Mouse (Mus musculus): ENCODE results near the gene Tpo. TPM values are rescaled to one million over a fixed set of nuclear protein-coding genes. Genes with fewer than 3 reads are reported as not detected.
A peak's percentile ranks its signal among the peaks of the same experiment; 100 is the strongest.

Gene Tpo
- polyA plus RNA-seq, 1 experiment from 2014 or later: 0.35 TPM

DNA sequence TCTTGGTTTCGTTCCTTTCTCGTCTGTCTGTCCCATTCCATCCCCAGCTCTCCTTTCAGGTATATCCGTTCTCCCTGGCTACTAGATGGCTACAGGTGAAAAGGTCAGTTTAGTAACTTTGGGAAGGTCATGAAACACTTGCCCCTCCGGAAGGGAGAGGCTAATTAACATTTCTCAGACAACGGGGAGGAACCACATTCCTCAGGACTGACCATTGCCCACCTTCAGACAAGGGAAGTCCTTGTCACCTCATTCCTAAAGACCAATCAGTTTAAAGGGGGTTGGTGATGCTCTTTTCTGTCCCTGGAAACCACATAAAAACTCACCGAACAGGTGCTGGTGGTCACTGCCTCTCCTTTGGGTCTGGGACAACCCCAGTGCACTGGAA is 70.3 kb downstream of the Tpo start:
- 41% methylated on average over 6 of the region's 6 CpGs for WGBS
- Histone ChIP-seq H3K9me3 (no peaks in the 10 kb centered on the region), H3K27me3 (replicated peaks) (no peaks in the 10 kb centered on the region), H3K4me3 (no peak overlapping the region), H3K4me1 (no peaks in the 10 kb centered on the region), H3K9ac (no peak overlapping the region), H3K36me3 (replicated peaks) (no peaks in the 10 kb centered on the region), H3K27ac (no peak overlapping the region), H3K4me2 (no peak overlapping the region)
- no peak for ATAC-seq (replicated peaks)

GRCm38 (mm10) chr12:30061503-30062117 is 70.8 kb downstream of the Tpo start:
- no peak for ATAC-seq (replicated peaks)
- Histone ChIP-seq H3K9me3 (no peaks in the 10 kb centered on the region), H3K4me1 (no peaks in the 10 kb centered on the region), H3K36me3 (replicated peaks) (no peaks in the 10 kb centered on the region), H3K27me3 (replicated peaks) (no peaks in the 10 kb centered on the region), H3K4me3 (no peak overlapping the region), H3K27ac (no peak overlapping the region), H3K9ac (no peak overlapping the region), H3K4me2 (no peak overlapping the region)
- 7% methylated on average over 1 of the region's 1 CpGs for WGBS

GRCm38 (mm10) chr12:30058044-30058443 is 74.4 kb downstream of the Tpo start:
- no peaks in the 10 kb centered on the region for H3K27me3 ChIP-seq (replicated peaks)
- no peaks in the 10 kb centered on the region for H3K36me3 ChIP-seq (replicated peaks)
- no peak overlapping the region for H3K27ac ChIP-seq
- no peak for ATAC-seq (replicated peaks)
- H3K9ac ChIP-seq: no peak overlapping the region
- H3K4me2 ChIP-seq: no peak overlapping the region
- H3K4me3 ChIP-seq: no peak overlapping the region
- no peaks in the 10 kb centered on the region for H3K9me3 ChIP-seq
- 74% methylated on average over 6 of the region's 6 CpGs for WGBS
- no peaks in the 10 kb centered on the region for H3K4me1 ChIP-seq

DNA sequence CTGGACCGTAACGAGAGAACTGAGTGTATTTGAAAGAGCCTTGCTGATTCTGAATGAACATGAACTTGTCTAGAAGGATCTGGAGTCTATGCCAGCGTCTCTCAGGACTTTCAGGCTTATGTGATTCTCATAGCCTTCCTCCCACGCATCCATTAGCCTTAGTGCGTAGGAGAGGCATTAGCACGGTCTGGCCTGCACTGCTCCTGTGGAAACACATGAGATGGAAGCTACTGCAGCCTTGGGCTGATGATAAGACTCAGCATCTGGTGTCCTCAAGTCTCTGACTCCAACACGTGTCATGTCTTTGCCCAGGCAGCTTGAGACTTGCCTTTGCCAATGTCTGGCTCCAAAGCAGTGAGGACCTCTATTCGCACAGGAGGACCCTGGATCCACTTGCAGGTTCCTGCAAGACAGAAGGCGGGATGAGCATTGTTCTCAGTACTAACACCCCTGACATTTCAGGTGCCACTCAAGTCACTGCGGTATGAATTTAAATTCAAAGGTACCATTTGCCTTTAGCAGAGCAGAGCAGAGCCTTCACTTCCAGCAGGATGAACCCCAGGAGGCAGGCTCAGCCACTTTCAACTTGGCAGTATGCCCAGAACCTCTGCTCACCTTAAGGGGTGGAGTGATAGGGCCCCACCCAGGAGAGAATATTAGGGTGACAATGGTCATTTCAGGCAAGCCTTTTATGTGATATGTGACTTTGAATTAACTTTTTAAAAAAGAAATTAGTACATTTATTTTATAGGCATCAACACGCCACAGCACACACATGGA is 77.5 kb downstream of the Tpo start:
- no peak overlapping the region for H3K27ac ChIP-seq
- 88% methylated on average over 11 of the region's 11 CpGs for WGBS
- no peaks in the 10 kb centered on the region for H3K9me3 ChIP-seq
- no peak overlapping the region for H3K4me3 ChIP-seq
- no peak for ATAC-seq (replicated peaks)
- no peaks in the 10 kb centered on the region for H3K4me1 ChIP-seq
- no peak overlapping the region for H3K4me2 ChIP-seq
- no peaks in the 10 kb centered on the region for H3K36me3 ChIP-seq (replicated peaks)
- no peak overlapping the region for H3K9ac ChIP-seq
- H3K27me3 ChIP-seq (replicated peaks): no peaks in the 10 kb centered on the region

- H3K36me3 ChIP-seq (replicated peaks): no peaks in the 10 kb centered on the region
- H3K27me3 ChIP-seq (replicated peaks): 0 out of 2 replicates have a peak, but pooled peaks cover 3% of the 10 kb centered on the region
- H3K4me1 ChIP-seq: no peaks in the 10 kb centered on the region
- peak; percentile 72; the same call in 1 of the 2 replicates for ATAC-seq (replicated peaks)
- H3K9ac ChIP-seq: no peak overlapping the region
- WGBS: 15% methylated on average over 4 of the region's 4 CpGs
- no peaks in the 10 kb centered on the region for H3K9me3 ChIP-seq
- H3K27ac ChIP-seq: no peak overlapping the region
- no peak overlapping the region for H3K4me2 ChIP-seq
- no peak overlapping the region for H3K4me3 ChIP-seq
These were observed 82.2 kb downstream of the Tpo start for GRCm38 (mm10) chr12:30050235-30050634.

GRCm38 (mm10) chr12:30049818-30050217 is 82.6 kb downstream of the Tpo start:
- no peak; the same call in 1 of the 2 replicates for ATAC-seq (replicated peaks)
- Histone ChIP-seq H3K4me1 (no peaks in the 10 kb centered on the region), H3K9me3 (no peaks in the 10 kb centered on the region)

DNA sequence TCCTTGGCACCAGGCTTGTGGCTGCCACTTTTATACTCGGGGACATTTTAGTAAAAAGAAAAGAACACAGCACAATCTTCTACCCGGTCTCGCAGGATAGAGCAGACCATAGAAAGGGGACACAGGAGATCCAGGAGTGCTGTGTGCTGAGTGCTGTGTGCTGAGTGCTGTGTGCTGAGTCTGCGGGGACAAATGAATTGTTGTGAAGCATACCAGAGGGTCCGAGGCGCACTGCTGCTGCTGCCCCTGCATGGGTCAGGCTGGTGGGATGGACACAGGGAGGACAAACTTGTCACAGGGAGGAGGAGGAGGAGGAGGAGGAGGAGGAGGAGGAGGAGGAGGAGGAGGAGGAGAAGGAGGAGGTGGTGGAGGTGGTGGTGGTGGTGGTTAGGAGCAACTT is 83.6 kb downstream of the Tpo start:
- no peak overlapping the region for H3K4me2 ChIP-seq
- 85% methylated on average over 6 of the region's 6 CpGs for WGBS
- ATAC-seq (replicated peaks): no peak

More at GRCm38 (mm10) chr12:30049818-30050217, 82.6 kb downstream of the Tpo start:
- no peak overlapping the region for H3K4me3 ChIP-seq
- no peaks in the 10 kb centered on the region for H3K36me3 ChIP-seq (replicated peaks)
- no peak overlapping the region for H3K9ac ChIP-seq
- H3K4me2 ChIP-seq: no peak overlapping the region
- no peak overlapping the region for H3K27ac ChIP-seq
- H3K27me3 ChIP-seq (replicated peaks): 0 out of 2 replicates have a peak, but pooled peaks cover 3% of the 10 kb centered on the region
- 84% methylated on average over 9 of the region's 9 CpGs for WGBS

DNA sequence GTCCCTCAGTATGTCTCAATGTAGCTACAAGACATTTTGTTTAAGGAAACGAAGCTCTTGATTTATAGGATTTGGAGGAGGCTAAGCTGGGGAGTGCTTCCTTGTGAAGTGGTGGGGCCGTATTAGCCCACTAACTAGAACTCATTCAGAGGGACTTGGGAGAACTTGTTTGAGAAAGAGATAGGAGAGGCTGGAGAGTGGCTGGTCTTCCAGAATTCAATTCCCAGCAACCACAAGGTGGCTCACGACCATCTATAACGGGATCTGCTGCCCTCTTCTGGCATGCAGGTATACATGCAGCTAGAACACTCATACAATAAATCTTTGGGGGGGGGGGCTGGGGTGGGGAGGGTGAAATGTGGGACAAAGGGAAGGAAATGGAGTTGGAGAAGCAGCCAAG is 92.3 kb downstream of the Tpo start:
- Histone ChIP-seq H3K9ac (no peak overlapping the region), H3K4me2 (no peak overlapping the region), H3K9me3 (no peaks in the 10 kb centered on the region), H3K4me3 (no peak overlapping the region), H3K27ac (no peak overlapping the region), H3K36me3 (replicated peaks) (no peaks in the 10 kb centered on the region), H3K4me1 (peaks cover 5% of the 10 kb centered on the region; the same call in 1 of the 2 replicates), H3K27me3 (replicated peaks) (no peaks in the 10 kb centered on the region)
- no peak for ATAC-seq (replicated peaks)
- 30% methylated on average over 4 of the region's 4 CpGs for WGBS

More for the DNA sequence above, 83.6 kb downstream of the Tpo start:
- no peak overlapping the region for H3K4me3 ChIP-seq
- no peak overlapping the region for H3K9ac ChIP-seq
- no peaks in the 10 kb centered on the region for H3K9me3 ChIP-seq
- H3K36me3 ChIP-seq (replicated peaks): no peaks in the 10 kb centered on the region
- no peak overlapping the region for H3K27ac ChIP-seq
- H3K4me1 ChIP-seq: no peaks in the 10 kb centered on the region
- H3K27me3 ChIP-seq (replicated peaks): 0 out of 2 replicates have a peak, but pooled peaks cover 3% of the 10 kb centered on the region

DNA sequence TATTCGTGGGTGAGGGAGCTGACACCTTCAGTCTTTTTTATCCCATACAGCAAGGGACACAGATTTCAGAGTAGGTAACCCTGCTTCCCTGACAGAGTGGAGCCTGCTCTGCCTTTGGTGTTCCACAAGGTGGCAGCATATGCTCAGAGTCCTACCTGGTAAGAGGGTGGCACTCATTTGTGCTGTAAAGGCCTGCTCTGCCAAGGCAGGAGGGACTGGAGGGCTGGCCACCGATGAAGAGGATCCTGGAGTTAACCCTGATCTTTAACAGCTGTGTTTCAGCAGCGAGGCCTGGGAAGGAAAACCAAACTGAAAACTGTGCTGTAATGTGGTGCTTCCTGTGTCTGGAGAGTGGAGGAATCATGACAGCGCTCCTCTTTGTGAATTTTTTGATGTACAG is 92.9 kb downstream of the Tpo start:
- no peak overlapping the region for H3K27ac ChIP-seq
- H3K9ac ChIP-seq: no peak overlapping the region
- ATAC-seq (replicated peaks): peak; percentile 58
- 54% methylated on average over 4 of the region's 4 CpGs for WGBS
- H3K4me3 ChIP-seq: no peak overlapping the region
- H3K4me1 ChIP-seq: peaks cover 5% of the 10 kb centered on the region; the same call in 1 of the 2 replicates
- no peaks in the 10 kb centered on the region for H3K27me3 ChIP-seq (replicated peaks)
- H3K9me3 ChIP-seq: no peaks in the 10 kb centered on the region
- no peak overlapping the region for H3K4me2 ChIP-seq
- H3K36me3 ChIP-seq (replicated peaks): no peaks in the 10 kb centered on the region

GRCm38 (mm10) chr12:30036569-30037055 is 95.8 kb downstream of the Tpo start:
- WGBS: 34% methylated on average over 4 of the region's 4 CpGs
- no peaks in the 10 kb centered on the region for H3K36me3 ChIP-seq (replicated peaks)
- peak; percentile 81 for ATAC-seq (replicated peaks)

GRCm38 (mm10) chr12:30035841-30036568 is 96.4 kb downstream of the Tpo start:
- H3K4me3 ChIP-seq: no peak overlapping the region
- H3K27me3 ChIP-seq (replicated peaks): no peaks in the 10 kb centered on the region
- peaks cover 5% of the 10 kb centered on the region; the same call in 1 of the 2 replicates for H3K4me1 ChIP-seq
- H3K36me3 ChIP-seq (replicated peaks): no peaks in the 10 kb centered on the region
- H3K9me3 ChIP-seq: no peaks in the 10 kb centered on the region
- H3K27ac ChIP-seq: peak overlapping the region; percentile 44; the same call in 1 of the 2 replicates
- no peak overlapping the region for H3K9ac ChIP-seq
- H3K4me2 ChIP-seq: no peak overlapping the region
- ATAC-seq (replicated peaks): no peak; the same call in none of the 2 replicates

More at GRCm38 (mm10) chr12:30036569-30037055, 95.8 kb downstream of the Tpo start:
- peaks cover 5% of the 10 kb centered on the region; the same call in 1 of the 2 replicates for H3K4me1 ChIP-seq
- H3K27ac ChIP-seq: peak overlapping the region; percentile 44; the same call in 1 of the 2 replicates
- H3K4me2 ChIP-seq: no peak overlapping the region
- no peak overlapping the region for H3K9ac ChIP-seq
- H3K27me3 ChIP-seq (replicated peaks): no peaks in the 10 kb centered on the region
- no peaks in the 10 kb centered on the region for H3K9me3 ChIP-seq
- no peak overlapping the region for H3K4me3 ChIP-seq

DNA sequence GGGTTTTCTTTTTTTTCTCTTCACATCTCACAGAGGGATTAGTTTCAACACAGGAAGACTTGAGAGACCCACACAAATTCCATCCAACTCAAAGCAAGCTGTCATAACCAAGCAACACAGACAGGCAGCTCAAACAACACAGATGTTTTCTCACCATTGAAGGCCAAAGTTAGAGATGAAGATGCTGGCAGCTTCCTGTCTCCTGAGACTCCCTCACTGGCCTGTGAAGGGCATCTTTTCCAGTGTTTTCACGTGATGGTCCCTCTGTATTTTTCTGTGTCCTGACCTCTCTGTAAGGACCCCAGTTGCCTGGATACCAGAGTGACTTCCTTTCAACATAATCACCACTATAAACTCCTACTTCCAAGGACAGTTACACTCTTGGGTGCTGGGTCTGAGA is 97.0 kb downstream of the Tpo start:
- Histone ChIP-seq H3K4me1 (peaks cover 5% of the 10 kb centered on the region; the same call in 1 of the 2 replicates), H3K4me3 (no peak overlapping the region), H3K9me3 (no peaks in the 10 kb centered on the region), H3K27ac (0 out of 2 replicates have a peak overlapping the region, but pooled peaks have one; percentile 11), H3K36me3 (replicated peaks) (no peaks in the 10 kb centered on the region), H3K9ac (no peak overlapping the region), H3K4me2 (no peak overlapping the region), H3K27me3 (replicated peaks) (no peaks in the 10 kb centered on the region)
- WGBS: 40% methylated on average over 1 of the region's 1 CpGs
- no peak for ATAC-seq (replicated peaks)
